Mouse (Mus musculus): ENCODE measurements around the gene Ptpre. TPM values are rescaled to one million over a fixed set of nuclear protein-coding genes. Genes with fewer than 3 reads are reported as not detected.

Ptpre gene
- polyA plus RNA-seq, 1 experiment, result 0.72 TPM

DNA sequence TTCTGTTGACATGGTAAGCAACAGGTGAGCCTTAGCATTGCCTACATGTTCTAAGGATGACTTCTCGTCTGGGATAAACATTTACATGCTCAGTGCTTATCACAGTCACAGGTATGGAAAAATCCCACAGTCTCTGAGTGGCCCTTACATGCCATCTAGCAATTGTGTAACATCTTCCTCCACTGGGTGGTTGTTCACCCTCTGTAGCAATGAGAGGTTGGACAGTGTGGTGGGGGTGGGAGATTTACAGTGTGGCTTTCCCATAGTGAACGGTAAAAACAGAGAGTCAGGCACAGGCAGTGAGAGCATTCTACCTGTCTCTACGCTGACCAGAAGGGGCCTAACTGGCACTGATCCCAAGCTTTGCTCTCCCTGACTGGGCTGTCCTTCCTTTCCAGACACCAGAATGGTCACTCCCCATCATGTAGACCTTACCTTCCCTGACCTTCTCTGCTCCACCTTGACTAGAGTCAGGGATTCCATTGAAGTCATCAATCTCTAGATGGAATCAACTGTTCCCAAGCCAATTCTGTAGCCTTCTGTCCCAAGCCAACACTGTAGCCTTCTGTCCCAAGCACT lies 10.6 kb upstream of the Ptpre start:
- TF ChIP-seq EP300 (IDR thresholded peaks at IDR 0.05; ENCODE audit: insufficient read depth, low read depth, low read length) (no peak), POLR2A (IDR thresholded peaks at IDR 0.05; ENCODE audit: insufficient read depth, low read length) (no peak), CTCF (IDR thresholded peaks at IDR 0.05; ENCODE audit: low read depth, low read length) (no peak)
- Histone ChIP-seq H3K27me3 (ENCODE audit: control insufficient read depth, insufficient read depth, low read length, poor library complexity, severe bottlenecking) (no peaks in the 10 kb centered on the region), H3K9ac (ENCODE audit: low read depth, poor library complexity, severe bottlenecking) (no peak overlapping the region), H3K4me1 (ENCODE audit: control insufficient read depth, insufficient read depth, low read length) (no peaks in the 10 kb centered on the region), H3K9me3 (replicated peaks; ENCODE audit: control insufficient read depth, insufficient read depth, low read length, poor library complexity, severe bottlenecking) (no peaks in the 10 kb centered on the region), H3K4me3 (ENCODE audit: low read depth, low read length) (no peak overlapping the region), H3K36me3 (ENCODE audit: control insufficient read depth, insufficient read depth, low read length, poor library complexity, severe bottlenecking) (no peaks in the 10 kb centered on the region), H3K27ac (ENCODE audit: insufficient read depth, low read length) (no peak overlapping the region)

DNA sequence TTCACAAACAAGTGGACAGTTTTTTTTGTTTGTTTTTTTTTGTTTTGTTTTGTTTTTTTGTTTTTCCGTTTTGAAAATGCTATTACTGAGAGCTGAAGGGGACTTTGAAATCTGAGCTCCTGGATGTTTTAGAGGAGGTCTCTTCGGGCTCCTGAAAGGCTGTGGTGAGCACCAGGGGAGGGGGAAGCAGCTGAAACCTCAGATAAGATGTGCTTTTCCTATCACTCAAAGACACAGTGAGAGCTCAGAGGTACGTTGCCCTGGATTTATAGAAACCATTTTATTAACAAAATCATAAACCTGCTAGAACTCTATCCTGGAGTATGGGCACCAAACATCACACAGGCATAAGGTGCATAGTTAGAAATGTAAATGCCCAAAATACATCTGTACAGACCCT lies 10.1 kb upstream of the Ptpre start:
- Histone ChIP-seq H3K4me3 (ENCODE audit: low read depth, low read length) (no peak overlapping the region), H3K27me3 (ENCODE audit: control insufficient read depth, insufficient read depth, low read length, poor library complexity, severe bottlenecking) (no peaks in the 10 kb centered on the region), H3K27ac (ENCODE audit: insufficient read depth, low read length) (no peak overlapping the region), H3K36me3 (ENCODE audit: control insufficient read depth, insufficient read depth, low read length, poor library complexity, severe bottlenecking) (no peaks in the 10 kb centered on the region), H3K4me1 (ENCODE audit: control insufficient read depth, insufficient read depth, low read length) (no peaks in the 10 kb centered on the region), H3K9me3 (replicated peaks; ENCODE audit: control insufficient read depth, insufficient read depth, low read length, poor library complexity, severe bottlenecking) (no peaks in the 10 kb centered on the region), H3K9ac (ENCODE audit: low read depth, poor library complexity, severe bottlenecking) (no peak overlapping the region)
- TF ChIP-seq CTCF (IDR thresholded peaks at IDR 0.05; ENCODE audit: low read depth, low read length) (no peak), EP300 (IDR thresholded peaks at IDR 0.05; ENCODE audit: insufficient read depth, low read depth, low read length) (no peak), POLR2A (IDR thresholded peaks at IDR 0.05; ENCODE audit: insufficient read depth, low read length) (no peak)

DNA sequence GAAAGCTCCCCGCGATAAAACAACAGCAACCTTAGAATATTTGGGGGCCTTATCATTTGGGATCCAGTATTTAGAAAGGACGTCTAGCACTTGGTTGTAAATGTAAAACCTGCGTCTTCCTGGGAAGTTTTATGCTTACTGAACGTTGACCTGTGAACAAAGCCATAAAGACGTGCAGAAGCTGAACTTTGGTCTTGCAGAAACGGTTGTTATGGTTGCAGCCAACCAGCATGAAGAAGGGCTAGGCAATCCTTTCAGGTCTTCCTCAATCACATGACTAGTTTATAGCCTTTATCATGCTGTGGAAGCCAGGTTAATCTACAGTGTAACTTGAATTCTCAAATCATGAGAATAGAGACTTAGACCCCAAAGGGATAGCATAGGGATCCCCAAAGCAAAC lies 8.8 kb upstream of the Ptpre start, which contains the start of gene Clrn3:
Gene Clrn3 (minus strand): TSS at position 140 of the 400 bp plus-strand sequence.
- TF ChIP-seq EP300 (IDR thresholded peaks at IDR 0.05; ENCODE audit: insufficient read depth, low read depth, low read length) (no peak), POLR2A (IDR thresholded peaks at IDR 0.05; ENCODE audit: insufficient read depth, low read length) (no peak), CTCF (IDR thresholded peaks at IDR 0.05; ENCODE audit: low read depth, low read length) (no peak)
- H3K9me3 ChIP-seq (replicated peaks; ENCODE audit: control insufficient read depth, insufficient read depth, low read length, poor library complexity, severe bottlenecking), result no peaks in the 10 kb centered on the region
- H3K4me1 ChIP-seq (ENCODE audit: control insufficient read depth, insufficient read depth, low read length), result no peaks in the 10 kb centered on the region
- H3K27ac ChIP-seq (ENCODE audit: insufficient read depth, low read length), result no peak within 1 kb of the TSS
- no peak within 1 kb of the TSS for H3K9ac ChIP-seq (ENCODE audit: low read depth, poor library complexity, severe bottlenecking)
- no peak within 1 kb of the TSS for H3K4me3 ChIP-seq (ENCODE audit: low read depth, low read length)
- H3K36me3 ChIP-seq (ENCODE audit: control insufficient read depth, insufficient read depth, low read length, poor library complexity, severe bottlenecking), result no peaks in the 10 kb centered on the region
- no peaks in the 10 kb centered on the region for H3K27me3 ChIP-seq (ENCODE audit: control insufficient read depth, insufficient read depth, low read length, poor library complexity, severe bottlenecking)

DNA sequence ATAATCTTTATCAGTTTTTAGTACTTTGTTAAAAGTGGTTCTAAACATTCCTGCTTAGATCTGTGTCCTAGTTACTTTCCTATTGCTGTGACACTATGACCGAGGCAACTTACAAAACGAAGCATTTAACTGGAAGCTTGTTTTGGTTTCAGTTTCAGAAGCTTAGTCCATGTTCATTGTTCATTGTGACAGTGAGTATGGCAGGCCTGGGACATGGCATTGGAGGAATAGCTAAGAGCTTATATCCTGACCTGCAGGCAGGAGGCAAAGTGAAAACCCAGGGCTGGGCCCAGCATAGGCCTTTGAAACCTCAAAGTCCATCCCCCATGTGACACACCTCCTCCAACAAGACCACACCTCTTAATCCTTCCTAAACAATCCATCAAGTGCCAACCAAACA lies 8.2 kb upstream of the Ptpre start:
- no peak overlapping the region for H3K9ac ChIP-seq (ENCODE audit: low read depth, poor library complexity, severe bottlenecking)
- H3K4me1 ChIP-seq (ENCODE audit: control insufficient read depth, insufficient read depth, low read length), result no peaks in the 10 kb centered on the region
- H3K4me3 ChIP-seq (ENCODE audit: low read depth, low read length), result no peak overlapping the region
- H3K9me3 ChIP-seq (replicated peaks; ENCODE audit: control insufficient read depth, insufficient read depth, low read length, poor library complexity, severe bottlenecking), result no peaks in the 10 kb centered on the region
- H3K36me3 ChIP-seq (ENCODE audit: control insufficient read depth, insufficient read depth, low read length, poor library complexity, severe bottlenecking), result no peaks in the 10 kb centered on the region
- no peak overlapping the region for H3K27ac ChIP-seq (ENCODE audit: insufficient read depth, low read length)
- H3K27me3 ChIP-seq (ENCODE audit: control insufficient read depth, insufficient read depth, low read length, poor library complexity, severe bottlenecking), result no peaks in the 10 kb centered on the region
- no peak for TF ChIP-seq EP300 (IDR thresholded peaks at IDR 0.05; ENCODE audit: insufficient read depth, low read depth, low read length)
- no peak for TF ChIP-seq CTCF (IDR thresholded peaks at IDR 0.05; ENCODE audit: low read depth, low read length)
- TF ChIP-seq POLR2A (IDR thresholded peaks at IDR 0.05; ENCODE audit: insufficient read depth, low read length), result no peak

DNA sequence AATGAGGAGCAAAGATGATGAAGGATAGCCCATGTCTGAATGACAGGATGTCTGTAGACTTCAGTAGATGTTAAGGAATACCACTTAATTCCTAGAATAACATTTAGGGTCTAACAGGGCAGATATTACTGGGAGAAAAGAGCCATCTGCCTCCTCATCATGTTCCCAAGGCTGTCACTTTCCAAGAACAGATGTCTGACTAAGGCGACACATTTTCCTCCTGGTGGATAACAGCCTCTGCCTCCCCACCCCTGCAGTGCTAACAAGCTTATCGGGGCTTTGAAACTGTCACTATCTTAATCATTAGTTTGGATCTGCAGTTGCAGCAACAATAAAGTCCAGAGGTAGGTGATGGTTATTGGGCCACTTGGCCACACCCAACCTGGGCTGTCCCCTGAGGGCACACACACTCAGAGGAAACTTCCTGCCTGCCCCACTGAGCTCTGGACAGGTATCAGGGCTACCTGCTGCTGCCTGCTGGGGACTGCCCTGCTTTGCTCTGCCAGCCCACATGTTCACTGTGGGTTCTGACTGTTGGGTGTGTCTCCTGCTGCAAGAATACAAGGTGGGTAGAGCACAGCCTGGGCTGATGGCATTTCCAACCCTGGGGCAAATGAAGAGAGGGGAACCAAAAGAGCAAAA lies 2.6 kb upstream of the Ptpre start:
- Histone ChIP-seq H3K9ac (ENCODE audit: low read depth, poor library complexity, severe bottlenecking) (no peak overlapping the region), H3K9me3 (replicated peaks; ENCODE audit: control insufficient read depth, insufficient read depth, low read length, poor library complexity, severe bottlenecking) (no peaks in the 10 kb centered on the region), H3K4me3 (ENCODE audit: low read depth, low read length) (no peak overlapping the region)

DNA sequence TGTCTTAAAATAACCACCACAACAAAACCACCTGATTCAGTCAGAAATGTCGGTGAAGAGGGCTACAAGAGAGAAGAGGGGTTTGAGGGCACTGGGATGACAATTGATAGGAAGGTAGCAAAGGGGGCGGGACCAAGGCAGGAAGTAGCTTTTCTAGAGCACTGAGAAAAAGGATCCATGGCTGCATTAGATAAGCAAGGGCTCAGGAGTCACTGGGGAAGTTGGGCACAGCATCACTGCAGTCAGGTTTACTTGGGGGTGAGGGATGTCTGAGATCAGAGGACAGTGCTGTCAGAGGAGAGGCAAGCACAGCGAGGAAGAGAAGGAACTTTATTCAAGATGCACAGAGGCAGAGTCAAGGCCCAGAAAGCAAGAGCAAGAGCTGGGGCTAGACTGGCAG lies 1.4 kb upstream of the Ptpre start:
- Histone ChIP-seq H3K4me3 (ENCODE audit: low read depth, low read length) (no peak overlapping the region), H3K36me3 (ENCODE audit: control insufficient read depth, insufficient read depth, low read length, poor library complexity, severe bottlenecking) (no peaks in the 10 kb centered on the region), H3K27me3 (ENCODE audit: control insufficient read depth, insufficient read depth, low read length, poor library complexity, severe bottlenecking) (no peaks in the 10 kb centered on the region; the same call in 1 of the 2 replicates), H3K27ac (ENCODE audit: insufficient read depth, low read length) (no peak overlapping the region), H3K9me3 (replicated peaks; ENCODE audit: control insufficient read depth, insufficient read depth, low read length, poor library complexity, severe bottlenecking) (no peaks in the 10 kb centered on the region), H3K9ac (ENCODE audit: low read depth, poor library complexity, severe bottlenecking) (no peak overlapping the region), H3K4me1 (ENCODE audit: control insufficient read depth, insufficient read depth, low read length) (no peaks in the 10 kb centered on the region)
- no peak for TF ChIP-seq CTCF (IDR thresholded peaks at IDR 0.05; ENCODE audit: low read depth, low read length)
- TF ChIP-seq EP300 (IDR thresholded peaks at IDR 0.05; ENCODE audit: insufficient read depth, low read depth, low read length), result no peak
- no peak for TF ChIP-seq POLR2A (IDR thresholded peaks at IDR 0.05; ENCODE audit: insufficient read depth, low read length)

More for the DNA sequence above, 2.6 kb upstream of the Ptpre start:
- H3K27ac ChIP-seq (ENCODE audit: insufficient read depth, low read length), result no peak overlapping the region
- no peaks in the 10 kb centered on the region for H3K36me3 ChIP-seq (ENCODE audit: control insufficient read depth, insufficient read depth, low read length, poor library complexity, severe bottlenecking)
- TF ChIP-seq POLR2A (IDR thresholded peaks at IDR 0.05; ENCODE audit: insufficient read depth, low read length), result no peak
- TF ChIP-seq CTCF (IDR thresholded peaks at IDR 0.05; ENCODE audit: low read depth, low read length), result no peak
- TF ChIP-seq EP300 (IDR thresholded peaks at IDR 0.05; ENCODE audit: insufficient read depth, low read depth, low read length), result no peak
- H3K4me1 ChIP-seq (ENCODE audit: control insufficient read depth, insufficient read depth, low read length), result no peaks in the 10 kb centered on the region
- H3K27me3 ChIP-seq (ENCODE audit: control insufficient read depth, insufficient read depth, low read length, poor library complexity, severe bottlenecking), result no peaks in the 10 kb centered on the region; the same call in 1 of the 2 replicates

Data from ES-Bruce4 (cell line).